Mouse (Mus musculus) embryo, embryonic 10 days (tissue): ENCODE data around the gene Rbbp8nl.
A peak's percentile ranks its signal among the peaks of the same experiment; 100 is the strongest.

Source experiments
- DNase-seq: peaks from one replicate; pipeline ENCODE4 v3.0.0-alpha.2; 2015; ENCODE audit warnings: low spot score

Gene Rbbp8nl

DNA sequence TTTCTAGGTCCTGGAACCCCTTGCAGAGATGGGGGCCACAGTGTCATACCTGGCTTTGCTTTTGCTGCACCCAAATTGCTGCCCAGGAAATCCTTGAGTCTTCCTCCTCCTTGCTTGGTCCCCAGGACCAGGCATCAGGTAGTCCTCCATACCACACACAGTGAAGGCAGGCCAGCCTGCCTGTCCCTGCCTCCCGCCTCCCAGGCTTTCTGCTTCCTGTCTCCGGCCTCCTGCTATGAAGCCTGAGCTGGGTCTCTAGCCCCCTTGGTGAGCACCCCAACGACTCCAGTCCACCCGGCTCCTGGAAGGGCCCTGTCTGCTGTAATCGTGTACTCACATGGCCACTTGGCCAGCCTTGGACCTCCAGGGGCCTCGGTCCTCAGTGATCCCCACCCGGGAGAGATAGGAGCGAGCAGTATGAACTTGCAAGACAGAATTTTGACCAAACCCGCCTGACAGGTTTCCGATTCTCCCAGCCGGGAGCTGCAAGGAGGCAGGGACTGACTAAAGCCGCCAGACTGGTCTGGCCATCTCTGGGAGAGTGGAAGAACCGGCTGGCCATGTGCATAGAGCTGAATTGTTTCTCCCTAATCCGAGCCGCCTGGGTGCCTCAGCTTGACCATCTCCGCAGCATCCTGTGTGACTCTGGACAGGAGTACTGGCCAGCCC is at the start of gene Rbbp8nl:
Gene Rbbp8nl, minus strand, starts transcription at position 440 of the 669 bp plus-strand sequence.
- DNase-seq = peak; percentile 59

DNA sequence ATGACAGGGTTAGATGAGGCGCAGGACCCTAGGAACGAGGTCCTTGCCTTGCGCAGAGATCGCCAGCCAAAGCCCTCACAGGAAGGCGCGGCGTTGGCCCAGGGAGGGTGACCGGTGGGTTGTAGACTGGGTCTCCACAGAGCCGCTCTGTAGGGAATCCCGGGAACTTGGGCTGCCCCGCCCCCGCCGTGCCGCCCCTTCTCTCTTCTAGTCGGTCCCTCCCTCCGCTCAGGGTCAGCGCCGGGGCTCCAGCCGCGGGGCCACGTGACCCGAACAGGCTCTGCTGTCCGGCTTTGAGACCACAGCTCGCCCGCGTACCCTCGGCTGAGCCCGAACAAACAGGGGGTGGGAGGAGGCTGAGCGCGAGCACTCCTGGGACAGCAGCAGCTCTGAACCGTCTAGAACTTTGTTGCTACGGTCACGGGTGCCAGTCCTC is 44.9 kb upstream of the Rbbp8nl start, which contains the start of gene Gata5:
Gene Gata5, minus strand, starts transcription at position 149 of the 436 bp plus-strand sequence.
- DNase-seq = peak; percentile 89

DNA sequence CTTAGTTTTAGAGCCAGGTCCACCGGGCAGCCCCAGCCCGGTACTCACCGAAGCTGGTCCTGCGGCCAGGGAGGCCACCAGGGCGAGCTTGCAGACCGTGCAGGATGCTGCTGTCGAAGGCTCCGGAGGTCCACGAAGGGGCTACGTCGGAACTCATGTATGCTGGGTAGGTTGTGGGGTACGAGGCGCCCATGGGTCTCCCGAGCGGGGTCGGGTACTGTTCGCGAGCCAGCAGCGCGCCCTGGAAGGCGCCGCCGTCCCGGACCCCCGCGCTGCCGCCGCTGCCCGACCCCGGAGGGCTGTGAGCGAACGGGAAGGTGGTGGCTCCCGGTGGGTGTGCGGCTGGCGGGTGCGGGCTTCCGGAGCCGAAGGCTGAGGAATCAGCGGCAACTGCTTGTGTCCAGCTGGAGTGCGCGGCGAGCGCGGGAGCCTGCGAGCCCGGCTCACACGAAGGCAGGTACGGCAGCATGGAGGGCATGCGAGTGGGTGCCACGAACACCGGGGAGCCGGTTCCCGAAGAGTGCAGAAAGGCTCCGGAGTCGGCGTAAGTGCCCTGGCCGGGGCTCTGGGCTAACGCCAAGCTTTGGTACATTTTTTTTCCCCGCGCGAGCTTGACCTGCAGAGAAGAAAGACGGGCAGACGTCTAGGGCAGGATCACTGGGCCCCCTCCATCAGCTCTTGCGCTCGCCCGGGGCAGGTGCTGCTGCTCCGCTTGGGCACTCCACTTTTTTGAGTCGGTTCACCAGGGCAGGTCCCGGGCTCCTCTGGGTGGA is 44.3 kb upstream of the Rbbp8nl start:
- DNase-seq = no peak

DNA sequence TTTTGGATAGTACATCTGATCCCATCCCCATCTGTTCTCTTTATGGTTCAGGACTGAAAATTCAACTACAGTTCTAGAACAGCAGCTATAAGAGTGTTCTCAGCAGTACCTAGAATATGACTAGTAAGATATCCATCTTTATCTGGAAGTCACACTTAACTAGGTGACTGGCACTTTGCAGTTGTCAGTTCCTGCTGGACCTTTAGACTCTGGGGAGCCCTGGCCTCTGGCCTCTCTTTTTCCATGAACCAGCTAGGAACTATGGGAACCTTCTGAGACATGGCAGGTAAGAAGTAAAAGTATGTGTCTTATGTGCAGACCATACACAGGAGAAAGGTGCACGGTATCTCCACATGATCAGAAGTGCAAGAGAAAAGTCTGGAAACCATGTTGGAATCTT is 39.8 kb upstream of the Rbbp8nl start:
- no peak for DNase-seq

DNA sequence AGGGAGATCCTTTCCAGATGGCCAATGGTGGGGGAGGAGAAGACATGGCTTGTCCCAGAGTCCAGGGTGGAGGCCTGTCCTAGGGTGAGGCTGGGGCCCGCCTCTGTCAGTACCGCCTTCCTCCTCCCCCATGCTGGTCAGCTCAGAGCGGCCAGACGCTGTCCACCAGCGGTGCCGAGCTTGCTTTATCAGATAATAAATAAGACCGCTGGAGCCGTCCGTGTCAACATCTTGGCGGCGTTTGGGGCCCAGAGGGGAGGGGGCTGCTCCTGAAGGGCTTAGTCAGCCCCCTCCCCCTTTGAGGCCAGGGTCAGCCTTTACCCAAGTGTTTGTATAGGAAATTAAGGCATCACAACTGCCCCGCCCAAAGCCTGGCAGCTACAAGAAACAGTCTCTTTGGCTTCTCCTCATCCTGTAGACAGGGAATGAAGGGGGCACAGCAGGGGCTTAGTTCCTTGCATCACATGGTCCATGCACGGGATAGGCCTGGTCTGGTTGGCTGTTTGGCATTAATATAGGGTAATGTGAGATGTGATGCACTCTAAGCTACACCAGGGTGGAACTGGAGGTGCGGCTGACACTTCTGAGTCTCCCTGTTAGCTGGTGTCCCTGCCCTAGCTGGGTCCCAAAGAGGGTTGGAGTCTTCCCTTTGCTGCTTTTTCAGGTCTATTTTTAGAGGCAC is 33.1 kb upstream of the Rbbp8nl start:
- DNase-seq = peak; percentile 64

DNA sequence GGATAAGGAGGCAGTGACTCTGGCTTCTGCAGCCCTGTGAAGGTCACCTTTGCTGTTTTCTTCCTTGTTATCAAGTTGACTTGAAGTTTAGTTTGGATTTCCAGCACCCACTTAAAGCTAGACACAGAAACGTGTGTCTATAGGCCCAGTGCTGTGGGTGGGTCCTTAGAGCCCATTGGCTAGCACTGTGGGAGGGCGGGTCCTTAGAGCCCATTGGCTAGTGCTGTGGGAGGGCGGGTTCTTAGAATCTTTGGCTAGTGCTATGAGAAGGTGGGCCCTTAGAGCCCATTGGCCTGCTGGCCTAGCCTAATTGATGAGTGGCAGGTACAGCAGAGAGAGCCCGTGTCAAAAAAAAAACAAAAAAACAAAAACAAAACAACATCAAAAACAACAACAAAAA is 30.5 kb upstream of the Rbbp8nl start:
- DNase-seq = no peak

DNA sequence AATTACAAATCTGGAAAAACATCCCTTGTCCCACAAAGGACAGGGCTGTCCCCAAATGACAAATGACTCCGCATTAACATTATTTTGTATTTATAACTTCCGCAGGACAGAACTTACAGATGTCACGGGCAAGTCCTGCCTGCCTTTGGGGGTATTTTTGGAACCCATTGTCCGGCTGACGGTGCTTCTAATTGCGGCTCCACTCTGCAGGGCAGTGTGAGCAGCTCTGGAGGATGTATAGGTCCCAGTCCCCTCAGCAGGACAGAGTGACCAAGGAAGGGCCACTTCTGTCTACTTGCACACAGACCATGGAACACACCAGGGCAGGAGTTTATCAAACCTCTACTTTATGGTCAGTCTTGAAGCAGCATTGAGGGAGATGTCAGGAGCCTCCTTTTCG is 27.9 kb upstream of the Rbbp8nl start:
- no peak for DNase-seq

DNA sequence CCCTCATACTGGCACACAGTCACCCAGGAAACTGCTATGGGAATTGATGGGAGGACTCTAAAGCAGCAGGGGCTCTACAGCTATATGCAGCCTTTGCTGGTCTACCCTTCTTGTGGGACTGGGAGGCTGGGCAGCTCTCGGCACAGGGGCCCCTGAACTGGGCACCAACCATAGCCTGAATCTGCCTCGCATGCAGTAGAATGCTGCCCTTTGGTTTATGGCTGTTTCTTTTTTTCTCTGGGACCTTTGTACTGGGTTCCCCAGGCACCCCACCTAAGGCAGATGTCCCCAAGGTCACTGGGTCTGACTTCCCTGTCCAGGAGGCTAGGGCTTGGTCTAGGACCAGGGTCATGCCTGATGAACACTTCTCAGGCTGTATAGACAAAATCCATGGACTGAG is 24.6 kb upstream of the Rbbp8nl start:
- no peak for DNase-seq

DNA sequence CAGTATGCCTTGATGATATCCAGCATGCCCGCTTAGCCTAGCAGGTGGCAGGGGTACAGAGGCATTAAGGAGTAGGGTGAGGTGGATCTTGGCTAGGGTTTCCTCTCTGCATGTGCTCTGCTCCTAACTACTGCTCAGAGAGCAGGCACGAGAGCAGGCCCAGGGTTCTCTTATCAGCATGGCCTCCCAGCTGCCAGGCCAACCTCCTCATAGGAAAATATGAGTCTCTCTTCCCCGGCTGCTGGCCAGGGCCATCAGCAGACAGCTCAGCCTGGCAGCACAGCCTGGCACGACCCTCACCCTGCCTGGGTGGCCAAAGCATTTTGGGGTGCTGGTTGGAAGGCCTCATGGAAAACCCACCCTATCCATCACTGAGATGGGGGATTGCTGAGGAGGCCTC is 21.5 kb upstream of the Rbbp8nl start:
- no peak for DNase-seq

DNA sequence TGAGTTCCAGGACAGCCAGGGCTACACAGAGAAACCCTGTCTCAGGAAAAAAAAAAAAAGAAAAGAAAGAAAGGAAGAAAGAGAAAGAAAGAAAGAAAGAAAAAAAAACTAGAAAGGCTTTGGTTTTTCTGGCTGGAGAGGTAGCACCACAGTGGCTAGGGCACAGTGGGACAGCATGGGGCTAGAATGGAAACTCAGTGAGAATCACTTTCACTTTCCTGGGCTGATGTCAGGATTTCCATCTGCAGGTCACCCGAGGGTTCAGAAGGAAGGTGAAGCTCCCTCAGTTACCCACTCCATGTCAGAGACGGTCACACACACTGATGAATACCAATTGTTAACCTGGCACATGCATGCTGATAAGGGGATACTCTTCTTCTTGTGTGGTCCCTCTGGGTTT is 18.0 kb upstream of the Rbbp8nl start:
- DNase-seq = no peak

DNA sequence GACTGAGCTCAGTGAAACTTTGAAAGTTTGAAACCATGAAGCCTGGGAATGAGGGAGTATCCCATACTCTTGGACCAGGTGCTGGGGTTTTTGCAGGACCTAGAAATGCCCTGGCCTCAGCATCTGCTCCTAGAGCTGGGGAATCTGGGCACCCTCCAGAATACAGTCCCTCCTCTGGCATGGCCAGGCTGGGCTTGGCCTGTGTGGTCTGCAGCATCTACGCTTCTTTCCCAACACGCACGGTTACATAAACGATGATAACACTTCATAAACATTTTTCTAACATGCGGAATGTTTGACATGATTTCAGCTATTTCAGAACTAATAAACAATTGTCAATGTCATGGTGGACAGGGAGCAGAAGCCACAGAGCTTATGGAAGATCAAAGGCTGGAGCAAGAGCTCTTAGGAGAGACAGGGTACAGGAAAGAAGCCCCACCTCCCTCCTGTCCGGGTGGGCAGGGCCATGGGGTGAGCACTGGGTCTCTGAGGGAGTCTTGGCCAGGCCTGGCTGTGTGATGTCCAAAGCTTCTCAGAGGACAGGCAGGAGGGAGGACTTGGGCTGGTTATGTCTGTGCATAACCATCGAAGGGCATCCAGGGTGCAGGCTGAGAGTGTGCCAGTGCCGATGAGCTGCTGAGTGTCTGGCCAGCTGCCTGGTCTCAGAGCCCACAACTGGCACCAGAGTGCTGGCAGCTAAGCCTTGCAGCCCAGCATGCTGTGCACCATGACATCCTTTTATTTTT is 16.9 kb upstream of the Rbbp8nl start:
- DNase-seq = no peak

DNA sequence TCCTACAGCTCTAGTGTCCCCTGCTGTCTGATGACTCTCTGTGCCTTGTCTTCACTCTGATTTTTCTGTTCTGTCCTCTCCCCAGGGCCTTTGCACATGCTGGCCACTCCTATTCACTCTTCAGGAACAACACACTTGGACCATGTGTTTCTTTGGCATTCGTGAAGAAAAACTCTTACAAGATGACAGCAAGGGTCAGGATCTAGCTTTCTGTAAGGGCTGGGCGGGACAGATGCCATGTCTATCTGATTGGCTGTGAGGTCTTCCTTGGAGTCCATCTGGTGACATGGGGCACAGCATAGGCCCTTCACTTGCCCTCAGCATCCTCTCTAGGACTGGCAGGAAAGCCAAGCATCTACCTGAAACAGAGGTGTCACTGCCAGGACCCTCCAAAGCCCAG is 16.3 kb upstream of the Rbbp8nl start:
- no peak for DNase-seq

DNA sequence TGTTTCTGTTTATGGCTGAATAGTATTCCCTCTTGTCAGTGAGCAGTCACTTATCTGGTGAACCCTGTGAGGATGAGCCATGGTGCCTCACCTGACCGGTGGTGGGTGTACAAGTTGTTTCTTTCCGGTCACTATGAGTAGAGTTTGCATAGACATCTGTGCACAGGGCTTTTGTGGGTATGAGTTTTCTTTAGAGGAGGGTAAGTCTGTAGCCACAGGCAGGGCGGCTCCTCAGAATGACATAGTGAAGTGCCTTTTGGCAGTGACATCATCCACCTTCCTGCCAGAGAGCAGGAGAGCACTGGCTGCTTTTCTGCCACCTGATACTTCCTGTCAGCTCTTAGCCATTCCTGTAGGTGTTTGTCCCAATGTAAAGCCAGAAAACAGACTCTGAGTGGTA is 15.8 kb upstream of the Rbbp8nl start:
- DNase-seq = no peak

DNA sequence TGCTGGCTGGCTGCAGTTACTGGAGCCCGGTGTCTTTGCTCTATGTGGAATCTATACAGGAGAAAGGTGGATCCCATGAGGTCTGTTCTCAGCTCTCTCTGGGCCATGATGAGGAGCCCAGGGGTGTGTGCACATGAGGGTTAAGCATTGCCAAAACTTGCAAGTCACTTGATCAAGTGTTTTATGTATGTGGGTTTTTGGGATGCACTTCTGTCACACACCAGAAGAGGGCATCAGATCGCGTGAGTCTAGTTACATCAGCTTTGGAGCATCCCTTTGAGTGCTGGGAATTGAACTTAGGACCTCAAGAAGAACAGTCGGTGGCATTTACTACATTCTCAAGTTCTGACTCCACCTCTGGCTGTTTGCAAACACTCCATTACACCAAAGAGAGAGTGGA is 14.9 kb upstream of the Rbbp8nl start:
- no peak for DNase-seq

DNA sequence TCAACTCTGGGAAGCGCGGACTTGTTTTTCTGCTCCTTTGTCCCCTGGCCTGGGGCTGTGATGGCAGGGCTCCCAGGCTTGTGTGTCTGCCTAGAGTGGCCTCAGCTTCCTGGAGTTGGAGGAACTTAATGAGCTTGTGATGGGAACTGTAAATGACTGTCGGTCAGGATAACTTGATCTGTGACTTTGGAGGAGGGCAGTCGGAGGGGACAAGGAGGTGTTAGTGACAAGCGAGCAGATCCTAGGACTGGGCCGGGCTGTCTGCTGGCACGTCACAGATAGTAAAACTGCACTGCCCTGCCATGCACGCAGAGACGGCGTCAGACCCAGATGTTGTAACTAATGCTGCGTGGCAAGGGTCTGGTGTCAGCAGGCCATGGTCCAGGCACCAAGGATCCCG is 13.8 kb upstream of the Rbbp8nl start:
- no peak for DNase-seq

DNA sequence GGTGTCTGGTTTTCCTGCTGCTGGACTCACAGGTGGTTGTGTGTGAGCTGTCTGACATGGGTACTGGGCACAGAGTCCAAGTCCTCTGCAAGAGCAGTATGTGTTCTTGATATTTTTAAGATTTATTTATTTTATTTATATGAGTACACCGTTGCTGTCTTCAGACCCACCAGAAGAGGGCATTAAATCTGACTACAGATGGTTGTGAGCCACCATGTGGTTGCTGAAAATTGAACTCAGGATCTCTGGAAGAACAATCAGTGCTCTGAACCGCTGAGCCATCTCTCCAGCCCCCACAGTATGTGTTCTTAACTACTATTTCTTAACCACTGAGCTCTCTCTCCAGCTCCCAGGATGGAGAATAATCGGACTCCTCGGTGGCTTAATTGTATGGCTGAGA is 12.5 kb upstream of the Rbbp8nl start:
- no peak for DNase-seq

DNA sequence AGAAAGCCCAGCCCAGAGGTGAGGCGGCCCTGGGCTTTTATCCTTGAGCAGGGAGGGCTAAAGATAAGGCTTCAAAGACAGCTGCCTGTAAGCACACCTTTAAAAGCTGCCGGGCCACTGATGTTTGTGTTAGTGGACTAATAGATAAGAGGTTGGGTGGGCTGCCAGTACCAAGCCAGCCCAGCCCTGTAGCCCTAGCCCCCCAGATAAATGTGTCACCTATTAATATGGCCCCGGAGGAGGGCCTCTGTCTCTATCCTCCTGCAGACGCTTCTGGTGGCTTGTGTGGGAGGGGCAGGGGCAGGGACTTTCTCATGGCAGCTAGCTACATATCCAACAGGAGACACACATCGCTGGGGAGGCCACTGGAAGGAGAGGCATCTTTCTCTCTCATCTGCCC is 11.1 kb upstream of the Rbbp8nl start:
- DNase-seq = no peak

DNA sequence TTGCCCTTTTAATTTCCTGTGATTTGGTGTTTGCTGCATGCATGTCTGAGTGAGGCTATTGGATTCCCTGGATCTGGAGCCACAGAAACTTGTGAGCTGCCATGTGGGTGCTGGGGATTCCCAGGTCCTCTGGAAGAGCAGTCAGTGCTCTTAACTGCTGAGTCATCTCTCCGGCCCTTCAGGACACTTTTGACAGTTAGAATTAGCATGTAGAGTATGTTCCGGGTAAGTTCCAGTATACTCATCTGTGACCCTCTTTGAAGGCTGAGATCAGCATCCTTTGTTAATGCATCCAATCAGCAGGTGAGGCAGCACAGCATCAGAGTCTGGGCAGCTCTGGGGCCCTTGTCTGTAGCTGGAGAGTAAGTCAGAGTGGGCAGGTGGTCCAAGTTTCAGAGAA is 10.6 kb upstream of the Rbbp8nl start:
- no peak for DNase-seq

DNA sequence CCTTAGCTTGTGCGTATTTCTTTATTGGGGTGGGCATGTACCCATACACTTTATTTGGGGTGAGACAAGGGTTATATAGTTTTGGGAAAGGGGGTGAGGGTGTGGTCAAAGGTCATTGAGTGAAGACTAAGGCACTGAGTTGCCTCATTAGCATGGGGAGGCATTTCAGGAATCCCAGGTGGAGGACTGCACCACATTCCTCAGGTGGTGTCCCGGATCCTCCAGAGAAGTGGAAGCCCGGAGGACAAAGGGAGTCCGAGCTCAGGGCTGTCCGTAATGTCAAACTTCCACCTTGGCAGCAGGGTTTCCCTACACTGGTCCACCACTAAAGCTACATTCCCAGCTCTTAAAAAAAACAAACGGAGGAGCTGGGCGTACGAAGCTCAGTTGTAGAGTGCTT is 3.2 kb upstream of the Rbbp8nl start:
- no peak for DNase-seq

DNA sequence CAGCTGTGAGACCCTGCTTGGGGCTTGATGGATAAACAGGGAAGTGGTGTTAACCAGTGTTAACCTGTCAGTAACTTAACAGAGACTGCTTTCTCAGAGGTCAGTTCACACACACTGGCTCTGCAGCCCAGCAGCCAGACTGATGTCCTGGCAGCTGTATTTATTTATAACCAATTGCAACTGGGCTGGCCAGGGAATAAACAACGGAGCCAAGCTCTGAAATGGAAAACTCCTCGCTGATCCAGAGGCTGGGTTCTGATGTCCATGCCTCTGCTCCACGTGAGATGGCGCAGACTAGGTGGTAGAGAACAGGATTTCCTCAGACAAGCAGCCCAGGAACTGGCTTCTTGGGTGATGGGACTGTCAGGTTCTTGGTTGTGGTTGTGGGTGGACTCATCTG is 2.3 kb upstream of the Rbbp8nl start:
- no peak for DNase-seq

DNA sequence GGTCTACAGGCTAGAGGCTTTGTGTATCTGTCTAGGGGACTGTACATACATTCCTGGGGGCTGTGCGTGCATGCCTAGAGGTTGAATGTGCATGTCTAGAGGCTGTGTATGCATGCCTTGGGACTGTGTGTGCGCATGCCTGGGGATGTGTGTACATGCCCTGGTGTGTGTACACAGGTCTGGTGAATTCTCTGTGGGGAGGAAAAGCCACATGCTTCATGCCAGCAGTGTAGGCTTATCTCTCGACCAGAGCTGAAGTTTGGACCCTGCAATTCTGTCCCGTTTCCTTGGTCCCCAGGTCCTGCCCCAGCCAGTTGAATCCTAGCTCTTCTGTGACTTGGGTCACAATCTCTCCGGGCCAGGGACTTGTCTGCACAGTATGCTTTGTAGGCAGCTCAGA is 1.9 kb upstream of the Rbbp8nl start:
- no peak for DNase-seq

DNA sequence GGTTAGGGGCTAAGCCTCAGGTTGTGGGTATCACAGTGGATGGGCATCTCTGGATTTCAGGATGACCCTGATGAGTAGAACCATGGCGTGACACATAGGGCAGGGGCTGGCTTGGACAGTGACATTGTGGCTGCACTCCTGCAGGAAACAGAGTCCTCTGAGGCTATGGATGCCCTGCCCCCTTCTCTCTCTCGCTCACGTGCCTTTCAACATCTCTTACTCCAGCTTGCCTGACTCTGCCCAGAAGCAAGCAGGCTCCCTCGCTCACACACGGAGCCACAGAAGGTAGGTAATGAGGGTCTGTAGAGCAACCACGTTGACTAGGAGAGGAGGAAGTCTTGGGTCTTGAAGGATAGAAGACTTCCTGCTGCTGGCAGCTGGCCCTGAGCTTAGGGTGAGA is 824 bp upstream of the Rbbp8nl start:
- DNase-seq = no peak
